Comparison of ENCODE assay signal across 28 mouse cellular contexts in the genomic region with DNA sequence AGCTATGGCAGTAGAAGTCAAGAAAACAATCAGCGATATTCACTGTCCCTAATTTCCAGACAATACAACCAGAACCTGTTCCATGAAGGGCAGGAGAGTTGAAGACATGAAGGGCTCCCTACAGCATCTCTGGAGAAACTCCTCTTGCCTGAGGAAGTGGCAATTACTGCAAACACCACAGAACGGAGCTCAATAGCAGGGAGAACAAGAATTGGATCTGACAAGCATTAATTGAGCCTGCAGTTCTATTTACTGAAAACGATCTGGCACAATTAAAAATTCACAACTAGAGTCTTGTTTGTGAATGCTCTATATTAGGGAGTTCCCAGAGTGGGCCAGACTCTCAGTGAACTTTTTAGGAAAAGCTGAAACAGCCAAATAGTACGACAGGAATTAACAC.
"Had no signal": no experiment of that assay in that cellular context is flagged by ENCODE, and none has a peak within 500 bp of the region (broad histone marks: within the 10 kb centered on the region; RNA-seq: fewer than 3 reads in every experiment).

No protein-coding gene starts in this region.

- H3K27me3 ChIP-seq: heart, embryonic 13.5 days; heart, embryonic 15.5 days; hindbrain, embryonic 13.5 days; hindbrain, embryonic 15.5 days; kidney, embryonic 15.5 days; limb, embryonic 13.5 days; limb, embryonic 15.5 days; liver, embryonic 13.5 days; liver, embryonic 15.5 days had no signal

- H3K36me3 ChIP-seq: heart, embryonic 13.5 days; heart, embryonic 15.5 days; hindbrain, embryonic 13.5 days; hindbrain, embryonic 15.5 days; kidney, embryonic 15.5 days; limb, embryonic 13.5 days; limb, embryonic 15.5 days; liver, embryonic 13.5 days; liver, embryonic 15.5 days had no signal

- H3K9me3 ChIP-seq: heart, embryonic 13.5 days; heart, embryonic 15.5 days; hindbrain, embryonic 13.5 days; hindbrain, embryonic 15.5 days; kidney, embryonic 15.5 days; limb, embryonic 13.5 days; limb, embryonic 15.5 days; liver, embryonic 13.5 days; liver, embryonic 15.5 days had no signal

- H3K4me1 ChIP-seq: heart, embryonic 13.5 days; heart, embryonic 15.5 days; hindbrain, embryonic 13.5 days; hindbrain, embryonic 15.5 days; kidney, embryonic 15.5 days; limb, embryonic 13.5 days; limb, embryonic 15.5 days; liver, embryonic 13.5 days; liver, embryonic 15.5 days had no signal

- DNase-seq: gastrocnemius, adult 2 months; gastrocnemius, postnatal 10 days; gastrocnemius, postnatal 25 days; heart, adult 11 months; heart, adult 2 months; heart, postnatal 14 days; heart, postnatal 36 days; kidney, adult 11 months; kidney, adult 2 months; kidney, adult 9 months; kidney, postnatal 14 days; kidney, postnatal 36 days; layer of hippocampus, adult 9-11 months; layer of hippocampus, postnatal 36 days; left cerebral cortex, postnatal 4 days; liver, embryonic 13.5 days had no signal

- ATAC-seq: hindbrain, postnatal 0 days; intestine, embryonic 16.5 days had no signal

- H3K27ac ChIP-seq: gastrocnemius, adult 2 months; heart, adult 2 months; heart, embryonic 13.5 days; heart, embryonic 15.5 days; hindbrain, embryonic 13.5 days; hindbrain, embryonic 15.5 days; hindbrain, postnatal 0 days; kidney, embryonic 15.5 days; kidney, postnatal 0 days; limb, embryonic 13.5 days; limb, embryonic 15.5 days; liver, embryonic 13.5 days; liver, embryonic 15.5 days had no signal

- H3K9ac ChIP-seq: heart, embryonic 13.5 days; heart, embryonic 15.5 days; hindbrain, embryonic 13.5 days; hindbrain, embryonic 15.5 days; kidney, embryonic 15.5 days; limb, embryonic 13.5 days; limb, embryonic 15.5 days; liver, embryonic 13.5 days; liver, embryonic 15.5 days had no signal

- H3K4me2 ChIP-seq: heart, embryonic 11.5 days; heart, embryonic 13.5 days; heart, embryonic 15.5 days; hindbrain, embryonic 13.5 days; hindbrain, embryonic 15.5 days; kidney, embryonic 15.5 days; limb, embryonic 13.5 days; limb, embryonic 15.5 days; liver, embryonic 13.5 days; liver, embryonic 15.5 days had no signal

- H3K4me3 ChIP-seq: gastrocnemius, adult 2 months; heart, adult 2 months; heart, embryonic 13.5 days; heart, embryonic 15.5 days; hindbrain, embryonic 13.5 days; hindbrain, embryonic 15.5 days; kidney, embryonic 15.5 days; limb, embryonic 13.5 days; limb, embryonic 15.5 days; liver, embryonic 13.5 days; liver, embryonic 15.5 days had no signal
